Comparison of ENCODE assay signal across 17 mouse cellular contexts in genomic region chr11:87752307-87752706, GRCm38 (mm10). TPM values are rescaled to one million over a fixed set of nuclear protein-coding genes. Genes with fewer than 3 reads are reported as not detected.
DNase-seq lines count a peak whose midpoint lies in the region; ATAC-seq and TF ChIP-seq lines count a peak whose summit lies in the region.
"Had no signal": no experiment of that assay in that cellular context is flagged by ENCODE, and none has a peak within 500 bp of the region (broad histone marks: within the 10 kb centered on the region; RNA-seq: fewer than 3 reads in every experiment).

No protein-coding gene starts in this region.

- no peak for TF ChIP-seq EP300 in stomach, postnatal 0 days (optimal IDR thresholded peaks at IDR 0.05)

- H3K4me1 ChIP-seq in heart, embryonic 13.5 days, result peaks cover 17% of the 10 kb centered on the region
- peaks cover 15% of the 10 kb centered on the region; the same call in 1 of the 2 replicates for H3K4me1 ChIP-seq in stomach, embryonic 16.5 days (ENCODE audit: control insufficient read depth, insufficient read depth, low read length)
- no peaks in the 10 kb centered on the region for H3K4me1 ChIP-seq in stomach, postnatal 0 days (replicated peaks; ENCODE audit: control insufficient read depth, insufficient read depth)
- peaks cover 15% of the 10 kb centered on the region for H3K4me1 ChIP-seq in bone marrow, adult 2 months (ENCODE audit: control insufficient read depth, insufficient read depth, low read length)
- H3K4me1 ChIP-seq in kidney, adult 2 months (ENCODE audit: control insufficient read depth, insufficient read depth, low read length), result no peaks in the 10 kb centered on the region
- H3K4me1 ChIP-seq: forebrain, embryonic 12.5 days; midbrain, embryonic 12.5 days had no signal

- no peak for DNase-seq in heart, postnatal 4 days
- DNase-seq in stomach, postnatal 0 days (ENCODE audit: low spot score), result no peak
- no peak for DNase-seq in kidney, adult 2 months
- DNase-seq in frontal cortex, adult 2 months (ENCODE audit: extremely low spot score in 1 of 2, low spot score in 1 of 2), result no peak
- DNase-seq: cerebellum, adult 11 months; kidney, postnatal 10 days had no signal

- no peaks in the 10 kb centered on the region for H3K9me3 ChIP-seq in heart, embryonic 13.5 days
- no peaks in the 10 kb centered on the region for H3K9me3 ChIP-seq in stomach, embryonic 16.5 days (replicated peaks; ENCODE audit: control insufficient read depth, low read length)
- no peaks in the 10 kb centered on the region for H3K9me3 ChIP-seq in stomach, postnatal 0 days (ENCODE audit: control insufficient read depth, low read length)
- H3K9me3 ChIP-seq: embryonic facial prominence, embryonic 13.5 days; forebrain, embryonic 12.5 days; hindbrain, embryonic 10.5 days; limb, embryonic 13.5 days; midbrain, embryonic 12.5 days had no signal

- peak overlapping the region; percentile 55; the same call in 1 of the 2 replicates for H3K4me2 ChIP-seq in heart, embryonic 13.5 days
- 0 out of 2 replicates have a peak overlapping the region, but pooled peaks have one; percentile 9 for H3K4me2 ChIP-seq in stomach, embryonic 16.5 days (ENCODE audit: low read depth, low read length)
- no peak overlapping the region for H3K4me2 ChIP-seq in stomach, postnatal 0 days (replicated peaks; ENCODE audit: low read depth)
- H3K4me2 ChIP-seq: embryonic facial prominence, embryonic 13.5 days; forebrain, embryonic 12.5 days; limb, embryonic 13.5 days; midbrain, embryonic 12.5 days had no signal

- TF ChIP-seq POLR2A in bone marrow, adult 2 months (IDR thresholded peaks at IDR 0.05; ENCODE audit: borderline replicate concordance, control insufficient read depth, low read depth, low read length), result no peak
- TF ChIP-seq POLR2A in kidney, adult 2 months (IDR thresholded peaks at IDR 0.05; ENCODE audit: low read depth, low read length), result no peak

- 71% methylated on average over 1 of the region's 1 CpGs for WGBS in heart, embryonic 13.5 days
- 66% methylated on average over 1 of the region's 1 CpGs for WGBS in stomach, embryonic 16.5 days
- 86% methylated on average over 1 of the region's 1 CpGs for WGBS in stomach, postnatal 0 days
- 48% methylated on average over 1 of the region's 1 CpGs for whole genome bisulfite sequencing in bone marrow, adult 2 months
- 81% methylated on average over 1 of the region's 1 CpGs for WGBS in macrophage (ENCODE audit: missing documents)
- 78% methylated on average over 1 of the region's 1 CpGs for WGBS in kidney, adult 2 months

- peaks cover 54% of the 10 kb centered on the region for H3K79me2 ChIP-seq in macrophage (ENCODE audit: inconsistent target)

- no peak overlapping the region for H3K4me3 ChIP-seq in heart, embryonic 13.5 days
- no peak overlapping the region for H3K4me3 ChIP-seq in stomach, embryonic 16.5 days (replicated peaks; ENCODE audit: low read length)
- H3K4me3 ChIP-seq in stomach, postnatal 0 days (ENCODE audit: low read depth, low read length), result no peak overlapping the region
- no peak overlapping the region for H3K4me3 ChIP-seq in bone marrow, adult 2 months (replicated peaks; ENCODE audit: control insufficient read depth, low read depth, low read length)
- no peak overlapping the region for H3K4me3 ChIP-seq in macrophage (ENCODE audit: inconsistent target)
- no peak overlapping the region for H3K4me3 ChIP-seq in kidney, adult 2 months (ENCODE audit: insufficient read depth, low read depth, low read length)
- H3K4me3 ChIP-seq: embryonic facial prominence, embryonic 13.5 days; forebrain, embryonic 12.5 days; hindbrain, embryonic 10.5 days; limb, embryonic 13.5 days; midbrain, embryonic 12.5 days had no signal

- H3K27me3 ChIP-seq in heart, embryonic 13.5 days (replicated peaks), result peaks cover 29% of the 10 kb centered on the region; the same call in 1 of the 2 replicates
- no peaks in the 10 kb centered on the region for H3K27me3 ChIP-seq in stomach, embryonic 16.5 days (ENCODE audit: control insufficient read depth, insufficient read depth, low read length)
- H3K27me3 ChIP-seq in stomach, postnatal 0 days (ENCODE audit: control insufficient read depth, insufficient read depth, low read length), result no peaks in the 10 kb centered on the region
- H3K27me3 ChIP-seq in kidney, adult 2 months (replicated peaks; ENCODE audit: control insufficient read depth, insufficient read depth, low read length), result no peaks in the 10 kb centered on the region
- H3K27me3 ChIP-seq: embryonic facial prominence, embryonic 13.5 days; forebrain, embryonic 12.5 days; midbrain, embryonic 12.5 days had no signal

- no peak overlapping the region for H3K9ac ChIP-seq in heart, embryonic 13.5 days
- no peak overlapping the region for H3K9ac ChIP-seq in stomach, embryonic 16.5 days (ENCODE audit: low read length)
- no peak overlapping the region for H3K9ac ChIP-seq in stomach, postnatal 0 days (ENCODE audit: low read length)
- H3K9ac ChIP-seq: embryonic facial prominence, embryonic 13.5 days; forebrain, embryonic 12.5 days; limb, embryonic 13.5 days; midbrain, embryonic 12.5 days had no signal

- ATAC-seq in heart, embryonic 13.5 days (ENCODE audit: extremely low read depth, insufficient number of reproducible peaks, low FRiP score, low TSS enrichment), result no peak
- no peak for ATAC-seq in stomach, embryonic 16.5 days (ENCODE audit: insufficient read depth, low FRiP score)
- ATAC-seq in stomach, postnatal 0 days (ENCODE audit: low FRiP score, low TSS enrichment), result no peak
- ATAC-seq: lung, postnatal 0 days had no signal

- H3K36me3 ChIP-seq in heart, embryonic 13.5 days, result no peaks in the 10 kb centered on the region
- no peaks in the 10 kb centered on the region for H3K36me3 ChIP-seq in stomach, embryonic 16.5 days (ENCODE audit: control insufficient read depth, insufficient read depth, low read length)
- H3K36me3 ChIP-seq in stomach, postnatal 0 days (ENCODE audit: control insufficient read depth, insufficient read depth, low read length), result no peaks in the 10 kb centered on the region
- no peaks in the 10 kb centered on the region for H3K36me3 ChIP-seq in macrophage (ENCODE audit: inconsistent target)
- no peaks in the 10 kb centered on the region for H3K36me3 ChIP-seq in kidney, adult 2 months (ENCODE audit: control insufficient read depth, insufficient read depth, low read length)
- H3K36me3 ChIP-seq: embryonic facial prominence, embryonic 13.5 days; forebrain, embryonic 12.5 days; hindbrain, embryonic 10.5 days; limb, embryonic 13.5 days; midbrain, embryonic 12.5 days had no signal

- no peak overlapping the region for H3K27ac ChIP-seq in heart, embryonic 13.5 days (replicated peaks)
- H3K27ac ChIP-seq in stomach, embryonic 16.5 days (ENCODE audit: low read length), result peak overlapping the region; percentile 57; the same call in 1 of the 2 replicates
- no peak overlapping the region for H3K27ac ChIP-seq in stomach, postnatal 0 days (replicated peaks)
- H3K27ac ChIP-seq in bone marrow, adult 2 months (ENCODE audit: control insufficient read depth, insufficient read depth, low read depth, low read length, poor library complexity), result peak overlapping the region; percentile 98
- peak overlapping the region; percentile 99 for H3K27ac ChIP-seq in macrophage
- no peak overlapping the region for H3K27ac ChIP-seq in kidney, adult 2 months (ENCODE audit: insufficient read depth, low read depth, low read length)
- H3K27ac ChIP-seq: embryonic facial prominence, embryonic 13.5 days; forebrain, embryonic 12.5 days; limb, embryonic 13.5 days; midbrain, embryonic 12.5 days had no signal

- TF ChIP-seq CTCF in stomach, postnatal 0 days (IDR thresholded peaks at IDR 0.05; ENCODE audit: low read depth), result no peak
- TF ChIP-seq CTCF in bone marrow, adult 2 months (IDR thresholded peaks at IDR 0.05; ENCODE audit: control insufficient read depth, insufficient read depth, low read length), result no peak
- no peak for TF ChIP-seq CTCF in kidney, adult 2 months (conservative IDR thresholded peaks at IDR 0.05; ENCODE audit: insufficient read depth, insufficient read length, low read depth, low read length)

RNA-seq across cellular contexts. Expression of gene Tspoap1, which starts 8.0 kb away (rescaled TPM):
- polyA plus RNA-seq in heart, embryonic 13.5 days (2015; fragmentation: Nextera tagmentation; extraction: Ambion mirVana), result 0.47 and 0.51 TPM in 2 replicates
- under 1 TPM in 1 of 2 experiments, not detected in 1; 0.07 TPM for total RNA-seq in heart, postnatal 4 days (2021)
- polyA plus RNA-seq in stomach, embryonic 16.5 days (2015; fragmentation: Nextera tagmentation; extraction: Ambion mirVana), result 1.5 and 1.7 TPM in 2 replicates
- 0.56 and 0.70 TPM in 2 replicates for polyA plus RNA-seq in stomach, postnatal 0 days (2015; fragmentation: Nextera tagmentation; extraction: Ambion mirVana)
- polyA plus RNA-seq in bone marrow, adult 2 months (2011; ENCODE audit: insufficient read depth, insufficient read length, low replicate concordance, missing spikeins), result 18.0 and 50.9 TPM in 2 replicates
- total RNA-seq in macrophage (2018; cell fraction: chromatin; rRNA removed), result 100 to 1,000 TPM in 17 of 26 experiments, 10 to 100 TPM in 9; 37.2 to 460 (median 156) TPM
- total RNA-seq in macrophage (2018; cell fraction: cytosol; rRNA removed), result 10 to 100 TPM in 2 of 26 experiments, 1 to 10 TPM in 15, under 1 TPM in 9; 0.56 to 16.9 (median 1.2) TPM
- total RNA-seq in macrophage (2018; cell fraction: nucleus; rRNA removed), result 100 to 1,000 TPM in 4 of 26 experiments, 10 to 100 TPM in 22; 16.3 to 153 (median 46.3) TPM
- polyA plus RNA-seq in macrophage (2018), result 0.82 to 1.7 TPM (median 1.6 TPM) in 3 replicates
- 3.1 and 4.2 TPM in 2 replicates for polyA plus RNA-seq in kidney, adult 2 months (2012; rRNA removed)
- 294 and 326 TPM in 2 replicates for polyA plus RNA-seq in frontal cortex, adult 2 months (2012; rRNA removed)

RNA-seq across cellular contexts. Expression of gene Supt4a, which starts 15.0 kb away (rescaled TPM):
- polyA plus RNA-seq in heart, embryonic 13.5 days (2015; fragmentation: Nextera tagmentation; extraction: Ambion mirVana), result 104 and 115 TPM in 2 replicates
- 10 to 100 TPM; 47.9 to 49.9 TPM for total RNA-seq in heart, postnatal 4 days (2021)
- polyA plus RNA-seq in stomach, embryonic 16.5 days (2015; fragmentation: Nextera tagmentation; extraction: Ambion mirVana), result 116 and 119 TPM in 2 replicates
- 119 and 121 TPM in 2 replicates for polyA plus RNA-seq in stomach, postnatal 0 days (2015; fragmentation: Nextera tagmentation; extraction: Ambion mirVana)
- polyA plus RNA-seq in bone marrow, adult 2 months (2011; ENCODE audit: insufficient read depth, insufficient read length, low replicate concordance, missing spikeins), result 38.9 and 127 TPM in 2 replicates
- 10 to 100 TPM in 14 of 26 experiments, 1 to 10 TPM in 12; 2.1 to 21.4 (median 10.3) TPM for total RNA-seq in macrophage (2018; cell fraction: chromatin; rRNA removed)
- 100 to 1,000 TPM in 5 of 26 experiments, 10 to 100 TPM in 21; 65.1 to 109 (median 81.3) TPM for total RNA-seq in macrophage (2018; cell fraction: cytosol; rRNA removed)
- total RNA-seq in macrophage (2018; cell fraction: nucleus; rRNA removed), result 10 to 100 TPM in 25 of 26 experiments, 1 to 10 TPM in 1; 9.1 to 39.1 (median 27.6) TPM
- 69.4 to 113 TPM (median 85.3 TPM) in 3 replicates for polyA plus RNA-seq in macrophage (2018)
- 96.9 and 135 TPM in 2 replicates for polyA plus RNA-seq in kidney, adult 2 months (2012; rRNA removed)
- 146 and 148 TPM in 2 replicates for polyA plus RNA-seq in frontal cortex, adult 2 months (2012; rRNA removed)

RNA-seq across cellular contexts. Expression of gene Mpo, which starts 41.1 kb away (rescaled TPM):
- 2.1 and 8.2 TPM in 2 replicates for polyA plus RNA-seq in heart, embryonic 13.5 days (2015; fragmentation: Nextera tagmentation; extraction: Ambion mirVana)
- total RNA-seq in heart, postnatal 4 days (2021), result under 1 TPM; 0.14 to 0.33 TPM
- 17.4 and 19.0 TPM in 2 replicates for polyA plus RNA-seq in stomach, embryonic 16.5 days (2015; fragmentation: Nextera tagmentation; extraction: Ambion mirVana)
- polyA plus RNA-seq in stomach, postnatal 0 days (2015; fragmentation: Nextera tagmentation; extraction: Ambion mirVana), result 0.52 and 0.74 TPM in 2 replicates
- 330 and 630 TPM in 2 replicates for polyA plus RNA-seq in bone marrow, adult 2 months (2011; ENCODE audit: insufficient read depth, insufficient read length, low replicate concordance, missing spikeins)
- under 1 TPM in 1 of 26 experiments, not detected in 25; 0.29 TPM for total RNA-seq in macrophage (2018; cell fraction: chromatin; rRNA removed)
- 1 to 10 TPM in 2 of 26 experiments, under 1 TPM in 20, not detected in 4; 0.07 to 1.3 (median 0.37) TPM for total RNA-seq in macrophage (2018; cell fraction: cytosol; rRNA removed)
- total RNA-seq in macrophage (2018; cell fraction: nucleus; rRNA removed), result 1 to 10 TPM in 2 of 26 experiments, under 1 TPM in 10, not detected in 14; 0.18 to 2.7 (median 0.68) TPM
- polyA plus RNA-seq in macrophage (2018), result 0.19 to 2.7 TPM (median 1.0 TPM) in 3 replicates
- polyA plus RNA-seq in kidney, adult 2 months (2012; rRNA removed), result 0.05 TPM in 1 of 2 replicates, not detected in the other
- 0.34 TPM in 1 of 2 replicates, not detected in the other for polyA plus RNA-seq in frontal cortex, adult 2 months (2012; rRNA removed)
- polyA plus RNA-seq: inflammation-experienced regulatory T-cells, adult 6 months had no signal

Comparison
In these comparisons a context has a peak if more than half of its experiments do, and no peak if none do; other contexts are left out.
1. H3K27ac ChIP-seq: peak in stomach, embryonic 16.5 days (single experiment), bone marrow, adult 2 months (single experiment) and macrophage (single experiment); none in heart, embryonic 13.5 days (single experiment), stomach, postnatal 0 days (single experiment) and kidney, adult 2 months (single experiment).
2. RNA of gene Mpo, which starts 41.1 kb away (polyA plus RNA-seq): 330 to 630 TPM in bone marrow, adult 2 months; 17.4 to 19.0 TPM in stomach, embryonic 16.5 days, 0.19 to 2.7 TPM in macrophage, 2.1 to 8.2 TPM in heart, embryonic 13.5 days, 0.52 to 0.74 TPM in stomach, postnatal 0 days, 0.05 TPM in kidney, adult 2 months and 0.34 TPM in frontal cortex, adult 2 months; every median in the first group is over 10 times any median in the second.